In the genomic region with DNA sequence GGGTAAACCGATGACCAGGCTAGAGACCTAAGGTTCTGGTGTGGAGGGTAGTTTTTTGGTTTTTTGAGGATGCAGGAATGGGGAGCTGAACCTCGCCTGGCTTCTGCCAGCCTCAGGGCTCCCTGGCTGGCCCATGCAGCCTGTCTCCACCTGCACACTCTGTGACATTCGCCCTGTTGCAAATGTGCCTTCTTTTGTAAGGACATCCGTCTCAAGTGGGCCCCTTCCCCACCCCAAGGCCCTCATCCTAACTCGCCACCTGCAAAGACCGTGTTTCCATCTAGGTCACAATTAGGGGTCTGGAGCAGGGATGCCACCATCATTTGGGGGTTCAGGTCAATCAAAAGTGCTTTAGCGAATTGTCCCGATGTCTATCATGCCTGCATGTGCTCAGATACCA, we compare ENCODE assay signal across 24 mouse cellular contexts. TPM values are rescaled to one million over a fixed set of nuclear protein-coding genes. Genes with fewer than 3 reads are reported as not detected.
A peak's percentile ranks its signal among the peaks of the same experiment; 100 is the strongest.
DNase-seq lines count a peak whose midpoint lies in the region; ATAC-seq and TF ChIP-seq lines count a peak whose summit lies in the region.
"Had no signal": no experiment of that assay in that cellular context is flagged by ENCODE, and none has a peak within 500 bp of the region (broad histone marks: within the 10 kb centered on the region; RNA-seq: fewer than 3 reads in every experiment).

No protein-coding gene starts in this region.

- no peaks in the 10 kb centered on the region for H3K36me3 ChIP-seq in heart, embryonic 13.5 days
- no peaks in the 10 kb centered on the region; the same call in 1 of the 2 replicates for H3K36me3 ChIP-seq in spleen, adult 2 months (ENCODE audit: control insufficient read depth, insufficient read depth, low read length)
- peaks cover under 1% of the 10 kb centered on the region; the same call in 1 of the 2 replicates for H3K36me3 ChIP-seq in thymus, adult 2 months (ENCODE audit: control insufficient read depth, insufficient read depth, low read length)
- H3K36me3 ChIP-seq: embryonic facial prominence, embryonic 15.5 days; forebrain, embryonic 15.5 days; stomach, embryonic 15.5 days had no signal

- no peak for ATAC-seq in heart, embryonic 13.5 days (ENCODE audit: extremely low read depth, insufficient number of reproducible peaks, low FRiP score, low TSS enrichment)
- ATAC-seq: forebrain, embryonic 15.5 days; midbrain, embryonic 13.5 days had no signal

- H3K4me3 ChIP-seq in heart, embryonic 13.5 days: no peak overlapping the region
- peak overlapping the region; percentile 51 for H3K4me3 ChIP-seq in spleen, adult 2 months (ENCODE audit: extremely low read depth, insufficient read depth, insufficient read length)
- peak overlapping the region; percentile 69 for H3K4me3 ChIP-seq in thymus, adult 2 months (ENCODE audit: control insufficient read depth, insufficient read depth, low read length)
- H3K4me3 ChIP-seq: embryonic facial prominence, embryonic 15.5 days; forebrain, embryonic 15.5 days; hindbrain, embryonic 12.5 days; kidney, embryonic 15.5 days; megakaryocyte, embryonic 14.5 days; midbrain, embryonic 13.5 days; stomach, embryonic 15.5 days had no signal

- H3K27ac ChIP-seq in heart, embryonic 13.5 days (replicated peaks): no peak overlapping the region
- peak overlapping the region; percentile 69 for H3K27ac ChIP-seq in spleen, adult 2 months (ENCODE audit: insufficient read depth, low read length)
- H3K27ac ChIP-seq in thymus, adult 2 months (ENCODE audit: control insufficient read depth, insufficient read depth, low read length): peak overlapping the region; percentile 92
- H3K27ac ChIP-seq: embryonic facial prominence, embryonic 15.5 days; forebrain, embryonic 15.5 days; kidney, embryonic 15.5 days; midbrain, embryonic 13.5 days; stomach, embryonic 15.5 days had no signal

- H3K27me3 ChIP-seq in heart, embryonic 13.5 days (replicated peaks): no peaks in the 10 kb centered on the region
- H3K27me3 ChIP-seq in spleen, adult 2 months (ENCODE audit: control insufficient read depth, insufficient read depth, low read length): no peaks in the 10 kb centered on the region
- H3K27me3 ChIP-seq in thymus, adult 2 months (ENCODE audit: control insufficient read depth, insufficient read depth, low read length): no peaks in the 10 kb centered on the region
- H3K27me3 ChIP-seq: embryonic facial prominence, embryonic 15.5 days; forebrain, embryonic 15.5 days; hindbrain, embryonic 12.5 days; kidney, embryonic 15.5 days; midbrain, embryonic 13.5 days; stomach, embryonic 15.5 days had no signal

- 0 out of 2 replicates have a peak overlapping the region, but pooled peaks have one; percentile 1 for H3K9ac ChIP-seq in heart, embryonic 13.5 days
- H3K9ac ChIP-seq: embryonic facial prominence, embryonic 15.5 days; forebrain, embryonic 15.5 days; hindbrain, embryonic 12.5 days; kidney, embryonic 15.5 days; midbrain, embryonic 13.5 days; stomach, embryonic 15.5 days had no signal

- TF ChIP-seq CTCF in spleen, adult 2 months (IDR thresholded peaks at IDR 0.05; ENCODE audit: extremely low read depth, insufficient read depth, insufficient read length, insufficient replicate concordance): no peak
- no peak for TF ChIP-seq CTCF in thymus, adult 2 months (IDR thresholded peaks at IDR 0.05; ENCODE audit: borderline replicate concordance, control insufficient read depth, extremely low read depth, insufficient read depth, low read length, poor library complexity)

- H3K9me3 ChIP-seq in heart, embryonic 13.5 days: no peaks in the 10 kb centered on the region
- H3K9me3 ChIP-seq: embryonic facial prominence, embryonic 15.5 days; forebrain, embryonic 15.5 days; hindbrain, embryonic 12.5 days; kidney, embryonic 15.5 days; megakaryocyte, embryonic 14.5 days; midbrain, embryonic 13.5 days; stomach, embryonic 15.5 days had no signal

- TF ChIP-seq POLR2A in spleen, adult 2 months (IDR thresholded peaks at IDR 0.05; ENCODE audit: low read depth, low read length): no peak
- TF ChIP-seq POLR2A in thymus, adult 2 months (IDR thresholded peaks at IDR 0.05; ENCODE audit: control insufficient read depth, extremely low read depth, insufficient read depth, low read length, poor library complexity): no peak

- 84% methylated on average over 8 of the region's 8 CpGs for WGBS in heart, embryonic 13.5 days
- 64% methylated on average over 8 of the region's 8 CpGs for WGBS in spleen, adult 2 months
- 17% methylated on average over 8 of the region's 8 CpGs for WGBS in thymus, adult 2 months

- H3K4me2 ChIP-seq in heart, embryonic 13.5 days: no peak overlapping the region
- H3K4me2 ChIP-seq: embryonic facial prominence, embryonic 15.5 days; forebrain, embryonic 15.5 days; hindbrain, embryonic 12.5 days; kidney, embryonic 15.5 days; midbrain, embryonic 13.5 days; stomach, embryonic 15.5 days had no signal

- H3K4me1 ChIP-seq in heart, embryonic 13.5 days: peaks cover 25% of the 10 kb centered on the region
- peaks cover 16% of the 10 kb centered on the region; the same call in 1 of the 2 replicates for H3K4me1 ChIP-seq in spleen, adult 2 months (ENCODE audit: control insufficient read depth, insufficient read depth, insufficient read length)
- H3K4me1 ChIP-seq in thymus, adult 2 months (replicated peaks; ENCODE audit: control insufficient read depth, insufficient read depth, low read length): peaks cover 62% of the 10 kb centered on the region

- no peak for DNase-seq in heart, postnatal 4 days
- DNase-seq in spleen, adult 2 months (ENCODE audit: low read depth in 1 of 2, low spot score in 2 of 2): no peak
- DNase-seq in spleen, adult 12 weeks (ENCODE audit: low spot score): no peak
- peak; percentile 37 for DNase-seq in thymus, adult 2 months
- DNase-seq in thymus, postnatal 4 days: peak; percentile 53
- no peak for DNase-seq in urinary bladder, postnatal 10 days (ENCODE audit: low spot score)
- no peak for DNase-seq in adrenal gland, postnatal 10 days
- DNase-seq: cerebellum, adult 2 months; cerebellum, postnatal 25 days; kidney, adult 11 months; kidney, postnatal 36 days; layer of hippocampus, adult 9-11 months; lung, adult 2 months; lung, postnatal 14 days; right cerebral cortex, postnatal 14 days had no signal

RNA-seq across cellular contexts. Expression of gene C1qtnf9, which starts 58.2 kb away (rescaled TPM):
- polyA plus RNA-seq in heart, embryonic 13.5 days (2015; fragmentation: Nextera tagmentation; extraction: Ambion mirVana): 0.36 and 0.60 TPM in 2 replicates
- 10 to 100 TPM; 13.0 to 16.1 TPM for total RNA-seq in heart, postnatal 4 days (2021)
- polyA plus RNA-seq in spleen, adult 2 months (2012; rRNA removed): 0.23 and 0.31 TPM in 2 replicates
- polyA plus RNA-seq in thymus, adult 2 months (2012; rRNA removed): 2.7 and 4.1 TPM in 2 replicates
- total RNA-seq in adrenal gland, postnatal 10 days (2021): 10 to 100 TPM; 17.0 to 18.9 TPM
- total RNA-seq: monocyte, adult 5-6 weeks had no signal
- polyA plus RNA-seq: midbrain, embryonic 13.5 days had no signal

Comparison
In these comparisons a context has a peak if more than half of its experiments do, and no peak if none do; other contexts are left out.
1. DNase-seq: peak in thymus, adult 2 months (single experiment) and thymus, postnatal 4 days (single experiment); none in heart, postnatal 4 days (single experiment), spleen, adult 2 months (0 of 2), spleen, adult 12 weeks (single experiment), urinary bladder, postnatal 10 days (single experiment) and adrenal gland, postnatal 10 days (single experiment).